Mouse (Mus musculus): ENCODE data around the gene Fam76a. TPM values are rescaled to one million over a fixed set of nuclear protein-coding genes. Genes with fewer than 3 reads are reported as not detected.

Fam76a gene
- polyA plus RNA-seq, 1 experiment from 2014 or later: 31.4 TPM

- DNase-seq (ENCODE audit: low spot score) (peak; percentile 94), ATAC-seq (replicated peaks; ENCODE audit: low FRiP score) (peak; percentile 90)
- Histone ChIP-seq H3K4me1 (replicated peaks; ENCODE audit: control insufficient read depth, insufficient read depth, low read length) (peaks cover 3% of the 10 kb centered on the region; the same call in 1 of the 2 replicates), H3K27ac (ENCODE audit: low read depth, low read length) (peak within 1 kb of the TSS; percentile 50), H3K9ac (ENCODE audit: low read length) (peak within 1 kb of the TSS; percentile 92), H3K27me3 (ENCODE audit: control insufficient read depth, insufficient read depth, low read length) (no peaks in the 10 kb centered on the region), H3K9me3 (ENCODE audit: control insufficient read depth, low read length) (no peaks in the 10 kb centered on the region), H3K4me2 (ENCODE audit: low read depth, low read length, severe bottlenecking) (peak within 1 kb of the TSS; percentile 94), H3K4me3 (ENCODE audit: low read depth, low read length) (peak within 1 kb of the TSS; percentile 88), H3K36me3 (ENCODE audit: control insufficient read depth, insufficient read depth, low read length) (no peaks in the 10 kb centered on the region)
- WGBS: under 1% methylated on average over 72 of the region's 72 CpGs
Measured at GRCm38 (mm10) chr4:132884064-132884843, 38.1 kb downstream of the Fam76a start, which contains the start of gene Stx12. Stx12 (minus strand) TSS chr4:132884509.

GRCm38 (mm10) chr4:132883561-132884063 is 38.7 kb downstream of the Fam76a start:
- ATAC-seq (replicated peaks; ENCODE audit: low FRiP score): peak; percentile 74; the same call in 1 of the 2 replicates
- peak overlapping the region; percentile 50; the same call in 1 of the 2 replicates for H3K27ac ChIP-seq (ENCODE audit: low read depth, low read length)
- 4% methylated on average over 21 of the region's 21 CpGs for WGBS
- peaks cover 3% of the 10 kb centered on the region; the same call in 1 of the 2 replicates for H3K4me1 ChIP-seq (replicated peaks; ENCODE audit: control insufficient read depth, insufficient read depth, low read length)
- H3K9ac ChIP-seq (ENCODE audit: low read length): peak overlapping the region; percentile 92
- no peak for DNase-seq (ENCODE audit: low spot score)
- H3K4me2 ChIP-seq (ENCODE audit: low read depth, low read length, severe bottlenecking): peak overlapping the region; percentile 94
- no peaks in the 10 kb centered on the region for H3K9me3 ChIP-seq (ENCODE audit: control insufficient read depth, low read length)
- H3K27me3 ChIP-seq (ENCODE audit: control insufficient read depth, insufficient read depth, low read length): no peaks in the 10 kb centered on the region
- H3K36me3 ChIP-seq (ENCODE audit: control insufficient read depth, insufficient read depth, low read length): no peaks in the 10 kb centered on the region
- H3K4me3 ChIP-seq (ENCODE audit: low read depth, low read length): peak overlapping the region; percentile 88

GRCm38 (mm10) chr4:132874363-132875097 is 47.8 kb downstream of the Fam76a start:
- ATAC-seq (replicated peaks; ENCODE audit: low FRiP score) (no peak), DNase-seq (ENCODE audit: low spot score) (no peak)
- no peaks in the 10 kb centered on the region; the same call in 1 of the 2 replicates for H3K36me3 ChIP-seq (ENCODE audit: control insufficient read depth, insufficient read depth, low read length)
- no peak overlapping the region for H3K27ac ChIP-seq (ENCODE audit: low read depth, low read length)
- H3K9me3 ChIP-seq (ENCODE audit: control insufficient read depth, low read length): no peaks in the 10 kb centered on the region
- WGBS: 92% methylated on average over 7 of the region's 7 CpGs
- H3K9ac ChIP-seq (ENCODE audit: low read length): no peak overlapping the region
- no peaks in the 10 kb centered on the region for H3K27me3 ChIP-seq (ENCODE audit: control insufficient read depth, insufficient read depth, low read length)
- H3K4me1 ChIP-seq (replicated peaks; ENCODE audit: control insufficient read depth, insufficient read depth, low read length): no peaks in the 10 kb centered on the region
- no peak overlapping the region for H3K4me2 ChIP-seq (ENCODE audit: low read depth, low read length, severe bottlenecking)
- no peak overlapping the region for H3K4me3 ChIP-seq (ENCODE audit: low read depth, low read length)

DNA sequence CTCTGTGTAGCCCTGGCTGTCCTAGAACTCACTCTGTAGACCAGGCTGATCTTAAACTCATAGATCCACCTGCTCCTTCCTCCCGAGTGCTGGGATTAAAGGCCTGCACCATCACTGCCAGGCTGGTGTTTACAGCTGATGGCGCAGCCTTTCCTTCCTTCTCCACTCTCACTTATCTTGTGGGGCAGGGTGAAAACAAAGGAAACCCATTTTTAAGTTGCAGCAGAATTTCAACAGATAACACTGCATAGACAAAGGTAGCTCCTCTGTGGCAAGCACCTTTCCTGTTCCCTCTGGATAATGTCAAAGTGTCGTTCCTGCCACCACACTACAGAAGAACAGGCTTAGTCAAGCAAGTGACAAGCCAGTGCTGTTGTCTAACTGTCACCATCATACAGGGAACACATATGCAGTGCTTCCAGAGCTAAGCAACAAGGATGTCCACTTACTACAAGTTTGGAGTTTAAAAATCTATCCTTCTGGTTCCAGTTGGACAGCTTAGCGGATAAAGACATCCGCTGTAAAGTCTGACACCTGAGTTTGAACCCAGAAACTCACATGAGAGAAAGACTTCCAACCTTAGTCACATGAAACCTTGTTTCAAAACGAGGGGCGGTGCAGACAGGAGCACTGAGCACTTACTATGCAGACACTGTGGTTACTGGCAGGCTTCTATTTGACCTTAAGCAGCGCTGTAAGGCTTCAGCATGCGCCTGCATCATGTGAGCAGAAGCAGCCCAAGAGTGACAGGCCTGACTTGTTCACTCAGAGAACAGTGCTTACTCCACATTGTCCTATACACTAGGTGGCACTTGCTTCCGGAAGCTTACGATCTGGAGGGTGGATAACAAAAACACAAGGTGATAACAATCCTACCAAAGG is 48.6 kb downstream of the Fam76a start:
- Histone ChIP-seq H3K9ac (ENCODE audit: low read length) (no peak overlapping the region), H3K4me3 (ENCODE audit: low read depth, low read length) (no peak overlapping the region), H3K27me3 (ENCODE audit: control insufficient read depth, insufficient read depth, low read length) (no peaks in the 10 kb centered on the region), H3K36me3 (ENCODE audit: control insufficient read depth, insufficient read depth, low read length) (no peaks in the 10 kb centered on the region; the same call in 1 of the 2 replicates), H3K4me2 (ENCODE audit: low read depth, low read length, severe bottlenecking) (no peak overlapping the region), H3K27ac (ENCODE audit: low read depth, low read length) (no peak overlapping the region), H3K9me3 (ENCODE audit: control insufficient read depth, low read length) (no peaks in the 10 kb centered on the region), H3K4me1 (replicated peaks; ENCODE audit: control insufficient read depth, insufficient read depth, low read length) (no peaks in the 10 kb centered on the region)
- ATAC-seq (replicated peaks; ENCODE audit: low FRiP score) (no peak), DNase-seq (ENCODE audit: low spot score) (no peak)
- 89% methylated on average over 11 of the region's 11 CpGs for WGBS

GRCm38 (mm10) chr4:132871116-132871515 is 51.2 kb downstream of the Fam76a start:
- H3K4me3 ChIP-seq (ENCODE audit: low read depth, low read length): no peak overlapping the region
- H3K27me3 ChIP-seq (ENCODE audit: control insufficient read depth, insufficient read depth, low read length): no peaks in the 10 kb centered on the region
- DNase-seq (ENCODE audit: low spot score) (no peak), ATAC-seq (replicated peaks; ENCODE audit: low FRiP score) (no peak)
- H3K4me2 ChIP-seq (ENCODE audit: low read depth, low read length, severe bottlenecking): no peak overlapping the region
- H3K27ac ChIP-seq (ENCODE audit: low read depth, low read length): no peak overlapping the region
- WGBS: 94% methylated on average over 3 of the region's 3 CpGs
- no peaks in the 10 kb centered on the region; the same call in 1 of the 2 replicates for H3K36me3 ChIP-seq (ENCODE audit: control insufficient read depth, insufficient read depth, low read length)
- H3K9ac ChIP-seq (ENCODE audit: low read length): no peak overlapping the region
- no peaks in the 10 kb centered on the region for H3K9me3 ChIP-seq (ENCODE audit: control insufficient read depth, low read length)
- H3K4me1 ChIP-seq (replicated peaks; ENCODE audit: control insufficient read depth, insufficient read depth, low read length): no peaks in the 10 kb centered on the region

DNA sequence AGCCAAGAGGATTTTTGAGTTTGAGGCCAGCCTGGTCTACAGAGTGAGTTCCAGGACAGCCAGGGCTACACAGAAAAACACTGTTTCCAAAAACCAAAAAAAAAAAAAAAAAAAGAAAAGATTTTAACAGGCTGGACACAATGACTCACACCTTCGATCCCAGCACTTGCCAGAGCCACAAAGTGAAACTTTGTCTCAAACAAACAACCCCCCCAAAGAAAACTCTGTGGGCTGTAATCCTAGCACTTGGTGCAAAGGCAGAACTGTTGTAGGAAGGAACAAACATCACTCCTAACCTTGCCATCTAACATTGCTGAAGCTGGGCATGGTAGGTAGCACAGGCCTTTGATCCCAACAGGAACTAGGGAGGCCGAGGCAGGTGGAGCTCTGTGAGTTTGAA is 57.5 kb downstream of the Fam76a start:
- Histone ChIP-seq H3K27ac (ENCODE audit: low read depth, low read length) (no peak overlapping the region), H3K4me1 (replicated peaks; ENCODE audit: control insufficient read depth, insufficient read depth, low read length) (no peaks in the 10 kb centered on the region), H3K27me3 (ENCODE audit: control insufficient read depth, insufficient read depth, low read length) (no peaks in the 10 kb centered on the region), H3K36me3 (ENCODE audit: control insufficient read depth, insufficient read depth, low read length) (no peaks in the 10 kb centered on the region; the same call in 1 of the 2 replicates), H3K4me2 (ENCODE audit: low read depth, low read length, severe bottlenecking) (no peak overlapping the region), H3K4me3 (ENCODE audit: low read depth, low read length) (no peak overlapping the region), H3K9me3 (ENCODE audit: control insufficient read depth, low read length) (no peaks in the 10 kb centered on the region), H3K9ac (ENCODE audit: low read length) (no peak overlapping the region)
- DNase-seq (ENCODE audit: low spot score) (no peak), ATAC-seq (replicated peaks; ENCODE audit: low FRiP score) (no peak)
- WGBS: 91% methylated on average over 2 of the region's 2 CpGs

- Histone ChIP-seq H3K27ac (ENCODE audit: low read depth, low read length) (no peak overlapping the region), H3K4me3 (ENCODE audit: low read depth, low read length) (no peak overlapping the region), H3K4me1 (replicated peaks; ENCODE audit: control insufficient read depth, insufficient read depth, low read length) (no peaks in the 10 kb centered on the region), H3K27me3 (ENCODE audit: control insufficient read depth, insufficient read depth, low read length) (no peaks in the 10 kb centered on the region), H3K4me2 (ENCODE audit: low read depth, low read length, severe bottlenecking) (no peak overlapping the region), H3K9ac (ENCODE audit: low read length) (no peak overlapping the region), H3K9me3 (ENCODE audit: control insufficient read depth, low read length) (no peaks in the 10 kb centered on the region), H3K36me3 (ENCODE audit: control insufficient read depth, insufficient read depth, low read length) (no peaks in the 10 kb centered on the region; the same call in 1 of the 2 replicates)
- 96% methylated on average over 13 of the region's 13 CpGs for WGBS
- DNase-seq (ENCODE audit: low spot score): no peak
- no peak for ATAC-seq (replicated peaks; ENCODE audit: low FRiP score)
Measured at GRCm38 (mm10) chr4:132863012-132863411, 59.3 kb downstream of the Fam76a start.

DNA sequence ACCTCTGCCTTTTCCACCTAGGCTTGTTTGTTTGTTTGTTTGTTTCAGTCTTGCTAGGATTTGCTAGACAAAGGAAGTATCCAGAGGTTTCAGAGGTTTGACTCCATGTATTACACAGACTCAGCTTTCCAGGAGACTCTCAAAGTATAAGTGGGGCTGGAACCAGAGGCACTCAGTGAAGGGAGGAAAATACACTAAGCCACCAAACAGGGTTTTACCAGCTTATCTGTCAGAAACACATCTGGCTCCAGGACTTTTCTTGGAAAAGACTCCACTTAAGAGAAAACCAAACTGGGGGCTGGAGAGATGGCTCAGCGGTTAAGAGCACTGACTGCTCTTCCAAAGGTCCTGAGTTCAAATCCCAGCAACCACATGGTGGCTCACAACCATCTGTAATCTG is 61.5 kb downstream of the Fam76a start:
- Histone ChIP-seq H3K4me3 (ENCODE audit: low read depth, low read length) (no peak overlapping the region), H3K9me3 (ENCODE audit: control insufficient read depth, low read length) (no peaks in the 10 kb centered on the region), H3K36me3 (ENCODE audit: control insufficient read depth, insufficient read depth, low read length) (no peaks in the 10 kb centered on the region; the same call in 1 of the 2 replicates), H3K9ac (ENCODE audit: low read length) (no peak overlapping the region), H3K27me3 (ENCODE audit: control insufficient read depth, insufficient read depth, low read length) (no peaks in the 10 kb centered on the region), H3K27ac (ENCODE audit: low read depth, low read length) (no peak overlapping the region), H3K4me2 (ENCODE audit: low read depth, low read length, severe bottlenecking) (no peak overlapping the region), H3K4me1 (replicated peaks; ENCODE audit: control insufficient read depth, insufficient read depth, low read length) (no peaks in the 10 kb centered on the region)
- 96% methylated on average over 1 of the region's 1 CpGs for WGBS
- ATAC-seq (replicated peaks; ENCODE audit: low FRiP score): no peak
- DNase-seq (ENCODE audit: low spot score): no peak

All from forebrain, embryonic 11.5 days (tissue).